Mouse (Mus musculus) liver, embryonic 13.5 days (tissue): ENCODE data around the gene Map3k20. TPM values are rescaled to one million over a fixed set of nuclear protein-coding genes. Genes with fewer than 3 reads are reported as not detected.

Experiments used
- ATAC-seq: fragments of 200-750 bp; cut with Nextera tagmentation; 2 replicates; pipeline ENCODE4 v1.8.0; 2017; ENCODE audit warnings: low read depth, mild to moderate bottlenecking, moderate number of reproducible peaks, moderate library complexity
- DNase-seq: peaks from one replicate; pipeline ENCODE4 v3.0.0; 2022
- H3K27ac ChIP-seq: fragments of 300-500 bp; sonication (generic); 2 replicates; pipeline ENCODE4 v1.5.1; 2015; ENCODE audit warnings: moderate library complexity, mild to moderate bottlenecking, inconsistent platforms
- H3K27me3 ChIP-seq: fragments of 300-500 bp; sonication (generic); 2 replicates; pipeline ENCODE4 v1.6.1; 2015; ENCODE audit warnings: mild to moderate bottlenecking, inconsistent platforms
- H3K36me3 ChIP-seq: fragments of 300-500 bp; sonication (generic); 2 replicates; pipeline ENCODE4 v1.6.1; 2015; ENCODE audit warnings: mild to moderate bottlenecking, inconsistent platforms
- H3K4me1 ChIP-seq: fragments of 300-500 bp; sonication (generic); replicated peaks from 2 replicates; pipeline ENCODE4 v1.6.1; 2015; ENCODE audit warnings: inconsistent platforms
- H3K4me2 ChIP-seq: fragments of 300-500 bp; sonication (generic); 2 replicates; pipeline ENCODE4 v1.6.1; 2015; ENCODE audit warnings: inconsistent platforms, mild to moderate bottlenecking, moderate library complexity
- H3K4me3 ChIP-seq: fragments of 300-500 bp; sonication (generic); replicated peaks from 2 replicates; pipeline ENCODE4 v1.5.1; 2015; ENCODE audit warnings: mild to moderate bottlenecking, inconsistent platforms
- H3K9ac ChIP-seq: fragments of 300-500 bp; sonication (generic); 2 replicates; pipeline ENCODE4 v1.6.1; 2015; ENCODE audit warnings: mild to moderate bottlenecking, inconsistent platforms
- H3K9me3 ChIP-seq: fragments of 300-500 bp; sonication (generic); replicated peaks from 2 replicates; pipeline ENCODE4 v1.6.1; 2016; ENCODE audit warnings: inconsistent platforms
- WGBS: fragments of 180-500 bp; shearing (Covaris S2); methylation state at CpG from one replicate; pipeline ENCODE4 v1.1.7; 2015; ENCODE audit not compliant: insufficient replicate concordance; 5-methylcytosine and 5-hydroxymethylcytosine counted together
- polyA plus RNA-seq: library from polyadenylated mRNA; unstranded; fragments of >200 nt; fragmentation: Nextera tagmentation; extraction: Ambion mirVana; gene quantifications from 2 replicates; pipeline ENCODE4 v1.2.1, GENCODE M21; 2015

The Map3k20 gene
- 6.8 and 8.7 TPM in 2 replicates for polyA plus RNA-seq

DNA sequence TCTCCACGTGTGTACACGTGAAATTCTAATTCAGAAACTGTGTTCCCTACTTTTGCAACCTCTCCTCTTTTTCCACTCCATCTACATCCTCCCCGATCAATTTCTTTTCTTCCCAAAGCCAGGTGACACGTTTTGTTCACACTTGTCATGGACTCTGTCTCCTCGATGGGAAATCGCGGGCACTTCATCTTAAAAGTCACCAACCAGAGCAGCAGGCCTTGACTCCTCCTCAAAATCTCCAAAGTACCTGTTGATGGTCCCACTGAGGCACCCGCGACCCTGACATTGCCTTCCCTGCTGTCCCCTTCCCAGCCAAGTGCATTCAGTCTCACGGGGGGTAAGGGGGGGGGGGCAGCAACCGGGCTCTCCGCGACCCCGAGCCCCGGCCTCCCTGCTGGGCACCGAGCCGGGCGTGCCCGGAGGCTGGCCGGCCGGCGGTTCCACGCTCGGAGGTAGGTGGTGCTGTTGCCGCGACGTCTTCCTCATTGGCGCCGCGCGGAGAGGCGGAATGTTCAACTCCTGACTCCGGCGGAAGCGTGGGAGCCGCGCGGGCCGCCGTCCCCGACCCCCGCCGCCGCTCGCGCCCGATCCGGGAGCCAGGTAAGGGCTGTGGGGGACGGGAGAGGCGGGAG lies at the start of gene Map3k20:
Gene Map3k20 (plus strand): TSS at position 382 of the 632 bp plus-strand sequence.
- Histone ChIP-seq H3K27ac (peak within 1 kb of the TSS; percentile 68), H3K4me3 (peak within 1 kb of the TSS; percentile 87), H3K27me3 (0 out of 2 replicates have a peak, but pooled peaks cover 3% of the 10 kb centered on the region), H3K9ac (peak within 1 kb of the TSS; percentile 93), H3K4me2 (peak within 1 kb of the TSS; percentile 82), H3K4me1 (peaks cover 21% of the 10 kb centered on the region), H3K9me3 (no peaks in the 10 kb centered on the region), H3K36me3 (0 out of 2 replicates have a peak, but pooled peaks cover 3% of the 10 kb centered on the region)
- peak; percentile 58 for DNase-seq
- peak; percentile 77 for ATAC-seq
- 3% methylated on average over 47 of the region's 50 CpGs for WGBS

DNA sequence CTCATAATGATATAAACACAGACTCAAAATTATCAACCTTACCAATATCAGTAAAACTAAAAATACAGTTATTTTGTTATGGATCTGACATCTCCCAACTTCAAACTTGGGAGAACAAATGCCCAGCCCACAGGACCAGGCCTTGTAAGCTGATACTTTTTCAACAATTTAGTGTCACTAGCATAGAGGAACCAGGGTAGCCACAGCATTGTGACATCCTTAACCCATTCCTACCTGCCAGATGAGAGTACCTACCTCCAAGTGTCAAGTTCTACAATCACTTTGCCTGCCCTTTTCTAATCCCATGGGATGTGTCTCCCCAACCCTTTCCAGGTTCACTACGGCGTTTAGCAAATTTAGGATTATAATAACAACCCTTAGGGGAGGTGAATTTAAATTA lies 47.0 kb upstream of the Map3k20 start:
- Histone ChIP-seq H3K27ac (no peak overlapping the region), H3K27me3 (no peaks in the 10 kb centered on the region), H3K9ac (no peak overlapping the region), H3K36me3 (no peaks in the 10 kb centered on the region), H3K9me3 (no peaks in the 10 kb centered on the region), H3K4me3 (no peak overlapping the region), H3K4me2 (no peak overlapping the region), H3K4me1 (no peaks in the 10 kb centered on the region; the same call in 1 of the 2 replicates)
- WGBS, result 83% methylated on average over 2 of the region's 2 CpGs
- DNase-seq, result no peak
- no peak for ATAC-seq

DNA sequence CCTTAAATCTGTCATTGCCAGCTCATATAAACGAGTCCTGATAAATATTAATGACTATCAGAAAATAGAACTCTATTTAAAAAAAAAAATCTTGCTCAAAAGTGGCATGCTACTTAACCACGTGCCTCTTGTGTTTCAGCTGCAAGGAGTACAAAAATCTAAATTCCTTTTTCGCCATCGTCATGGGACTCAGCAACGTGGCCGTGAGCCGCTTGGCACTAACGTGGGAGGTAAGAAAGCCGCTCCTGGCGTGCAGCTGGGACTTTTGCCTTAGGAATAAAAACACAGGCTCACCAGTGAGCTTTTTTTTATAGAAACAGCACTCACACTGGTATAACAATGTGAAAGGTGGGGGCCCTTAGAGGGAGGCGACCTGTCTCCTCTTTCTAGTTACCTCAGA lies 46.5 kb upstream of the Map3k20 start:
- WGBS, result 78% methylated on average over 11 of the region's 11 CpGs
- no peaks in the 10 kb centered on the region for H3K36me3 ChIP-seq
- no peak overlapping the region for H3K9ac ChIP-seq

DNA sequence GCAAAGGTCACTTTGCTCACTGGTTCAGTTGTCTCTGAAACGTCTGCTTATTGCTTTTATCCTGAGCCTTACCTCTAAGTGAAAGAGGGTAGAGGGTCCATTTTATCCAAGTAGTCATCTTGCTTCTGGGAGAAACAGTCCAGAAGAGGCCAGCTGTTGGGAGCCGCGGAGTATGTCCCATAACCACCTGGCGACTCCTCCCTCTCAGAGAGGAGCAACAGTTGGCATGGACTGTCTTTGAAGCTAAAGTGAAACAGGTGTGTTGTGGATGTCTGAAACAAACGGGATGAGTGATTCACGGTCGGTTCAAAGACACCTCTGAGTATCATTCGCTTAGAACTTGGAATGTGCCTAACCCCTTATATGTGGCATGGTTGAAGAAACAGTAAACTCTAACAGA lies 46.0 kb upstream of the Map3k20 start:
- Histone ChIP-seq H3K9ac (no peak overlapping the region), H3K27me3 (no peaks in the 10 kb centered on the region), H3K36me3 (no peaks in the 10 kb centered on the region), H3K9me3 (no peaks in the 10 kb centered on the region), H3K4me3 (no peak overlapping the region), H3K4me2 (no peak overlapping the region), H3K4me1 (no peaks in the 10 kb centered on the region; the same call in 1 of the 2 replicates), H3K27ac (no peak overlapping the region)
- WGBS, result 72% methylated on average over 8 of the region's 8 CpGs
- DNase-seq, result no peak
- no peak for ATAC-seq

More for the DNA sequence above, 46.5 kb upstream of the Map3k20 start:
- Histone ChIP-seq H3K9me3 (no peaks in the 10 kb centered on the region), H3K4me1 (no peaks in the 10 kb centered on the region; the same call in 1 of the 2 replicates), H3K27me3 (no peaks in the 10 kb centered on the region), H3K4me2 (no peak overlapping the region), H3K27ac (no peak overlapping the region), H3K4me3 (no peak overlapping the region)
- DNase-seq (no peak), ATAC-seq (no peak)

DNA sequence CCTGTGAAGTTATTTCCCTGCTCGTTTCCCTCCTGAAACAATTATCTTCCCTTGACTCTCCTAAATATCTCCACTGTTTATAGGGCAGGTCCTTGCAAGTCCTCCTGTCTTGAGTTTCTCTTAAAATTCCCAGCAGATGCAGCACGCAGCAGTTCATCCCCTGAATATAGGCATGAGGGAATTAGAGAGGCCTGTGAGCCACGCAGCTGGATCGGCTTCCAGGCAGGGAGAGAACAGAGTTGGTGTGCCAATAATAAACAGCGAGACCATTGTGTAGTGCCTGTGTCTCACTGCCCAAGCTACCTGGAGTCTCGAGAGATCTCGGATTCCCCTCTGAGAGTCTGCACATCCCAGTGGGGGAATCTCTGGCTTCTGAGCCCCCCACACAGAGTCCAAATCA lies 45.4 kb upstream of the Map3k20 start:
- Histone ChIP-seq H3K4me2 (no peak overlapping the region), H3K4me1 (no peaks in the 10 kb centered on the region; the same call in 1 of the 2 replicates), H3K36me3 (no peaks in the 10 kb centered on the region), H3K9me3 (no peaks in the 10 kb centered on the region), H3K4me3 (no peak overlapping the region), H3K27ac (no peak overlapping the region), H3K9ac (no peak overlapping the region), H3K27me3 (no peaks in the 10 kb centered on the region)
- WGBS, result 68% methylated on average over 7 of the region's 7 CpGs
- DNase-seq, result no peak
- ATAC-seq, result no peak

DNA sequence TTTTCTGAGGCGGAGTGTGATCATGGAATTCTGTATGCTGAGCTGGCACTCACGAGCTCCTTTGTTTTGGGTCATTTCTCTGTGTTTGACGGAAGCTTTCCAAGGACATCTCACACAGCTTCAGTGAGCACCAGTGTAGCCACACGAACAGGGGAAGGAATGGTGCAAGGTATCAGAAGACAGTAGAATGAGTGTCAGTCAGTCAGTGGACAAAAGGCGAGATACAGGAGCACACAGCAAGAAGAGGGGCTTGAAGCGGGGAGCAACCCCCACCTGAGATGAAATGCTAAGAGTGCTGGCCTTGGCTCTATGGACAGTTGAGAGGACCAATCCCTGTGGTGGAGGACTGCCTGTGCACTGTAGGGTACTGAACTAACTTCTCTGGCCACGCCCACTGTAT lies 44.7 kb upstream of the Map3k20 start:
- Histone ChIP-seq H3K27me3 (no peaks in the 10 kb centered on the region), H3K9ac (no peak overlapping the region), H3K4me2 (no peak overlapping the region), H3K4me1 (no peaks in the 10 kb centered on the region; the same call in 1 of the 2 replicates), H3K27ac (no peak overlapping the region), H3K4me3 (no peak overlapping the region), H3K36me3 (no peaks in the 10 kb centered on the region), H3K9me3 (no peaks in the 10 kb centered on the region)
- ATAC-seq, result no peak
- no peak for DNase-seq
- WGBS, result 63% methylated on average over 7 of the region's 7 CpGs

DNA sequence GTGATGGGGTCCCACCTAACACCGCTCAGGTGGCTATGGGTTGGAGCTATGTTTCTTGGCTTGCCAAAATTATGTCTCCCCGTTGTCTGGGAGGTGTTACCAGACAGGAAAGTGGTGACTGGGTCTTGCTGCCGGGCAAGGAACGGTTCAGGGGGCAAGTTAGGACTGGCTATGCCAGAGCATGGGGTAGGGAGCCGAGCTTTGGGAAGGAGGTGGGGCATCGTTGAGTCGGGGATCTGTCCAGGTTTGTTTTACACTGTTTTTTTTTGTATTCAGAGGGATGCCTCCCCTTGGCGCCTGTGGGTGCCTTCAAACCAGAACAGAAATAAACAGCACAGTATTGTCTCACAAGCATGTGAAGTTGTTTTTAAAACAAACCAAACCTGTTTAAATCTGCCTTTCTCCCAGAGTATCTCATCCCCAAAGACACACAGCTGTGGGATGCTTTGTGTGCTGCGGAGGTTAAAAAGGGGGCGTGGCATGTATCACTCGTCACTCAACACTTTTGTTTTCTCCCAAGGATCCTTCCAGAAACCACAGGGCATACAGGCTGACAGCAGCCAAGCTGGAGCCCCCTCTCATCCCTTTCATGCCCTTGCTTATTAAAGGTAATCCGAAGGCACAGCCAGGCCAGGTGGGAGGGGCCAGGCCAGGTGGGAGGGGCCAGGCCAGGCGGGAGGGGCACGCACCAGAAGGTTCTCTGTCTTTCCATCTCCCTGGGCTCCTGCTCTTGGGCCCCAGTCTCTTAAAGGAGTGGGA lies 43.5 kb upstream of the Map3k20 start:
- H3K4me3 ChIP-seq, result peak overlapping the region; percentile 32
- peak overlapping the region; percentile 38 for H3K4me2 ChIP-seq
- no peak overlapping the region for H3K27ac ChIP-seq
- no peaks in the 10 kb centered on the region for H3K27me3 ChIP-seq
- no peak overlapping the region for H3K9ac ChIP-seq
- DNase-seq (no peak), ATAC-seq (no peak)
- H3K36me3 ChIP-seq, result no peaks in the 10 kb centered on the region
- H3K9me3 ChIP-seq, result no peaks in the 10 kb centered on the region
- H3K4me1 ChIP-seq, result no peaks in the 10 kb centered on the region; the same call in 1 of the 2 replicates
- WGBS, result 52% methylated on average over 14 of the region's 14 CpGs

DNA sequence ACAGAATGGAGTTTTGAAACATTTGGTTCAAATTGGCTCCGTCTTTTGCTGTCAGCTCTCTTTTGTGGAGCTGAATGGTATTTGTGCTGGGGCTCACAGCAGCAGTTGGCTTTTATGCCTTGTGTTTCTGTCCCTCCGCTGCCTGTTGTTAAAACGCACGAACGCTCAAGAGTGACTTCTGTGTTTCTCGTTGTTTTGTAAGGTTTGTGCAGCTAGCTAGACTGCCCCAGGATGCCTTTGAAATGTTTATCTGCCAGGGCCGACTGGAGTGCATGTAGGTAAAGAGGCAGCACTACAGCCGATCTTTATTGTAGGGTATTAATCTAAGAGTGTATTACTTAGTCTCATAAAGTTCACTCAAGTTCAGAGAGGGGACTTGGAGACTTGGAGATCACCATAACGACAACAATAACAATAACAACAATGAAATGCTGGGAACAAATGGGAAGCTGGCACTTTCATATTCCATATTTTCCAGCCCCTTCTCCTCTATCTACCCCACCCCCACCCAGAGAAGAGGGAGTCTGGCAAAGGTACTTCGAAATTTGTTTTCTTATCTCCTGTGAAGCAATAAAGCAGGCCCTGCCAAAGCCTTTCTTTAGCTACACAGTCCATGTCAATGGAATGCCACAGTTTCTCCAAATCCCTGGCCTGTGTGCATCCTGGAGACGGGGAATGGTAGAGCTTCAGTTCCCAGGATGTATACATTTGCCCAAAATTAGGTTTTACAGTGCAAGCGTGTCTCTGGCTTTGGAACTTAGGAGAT lies 42.3 kb upstream of the Map3k20 start:
- H3K27me3 ChIP-seq, result no peaks in the 10 kb centered on the region
- no peak for DNase-seq
- H3K36me3 ChIP-seq, result no peaks in the 10 kb centered on the region
- no peaks in the 10 kb centered on the region; the same call in 1 of the 2 replicates for H3K4me1 ChIP-seq
- H3K9ac ChIP-seq, result no peak overlapping the region
- no peak overlapping the region for H3K4me2 ChIP-seq
- WGBS, result 72% methylated on average over 12 of the region's 12 CpGs
- H3K27ac ChIP-seq, result no peak overlapping the region
- H3K4me3 ChIP-seq, result no peak overlapping the region
- no peaks in the 10 kb centered on the region for H3K9me3 ChIP-seq
- ATAC-seq, result no peak

DNA sequence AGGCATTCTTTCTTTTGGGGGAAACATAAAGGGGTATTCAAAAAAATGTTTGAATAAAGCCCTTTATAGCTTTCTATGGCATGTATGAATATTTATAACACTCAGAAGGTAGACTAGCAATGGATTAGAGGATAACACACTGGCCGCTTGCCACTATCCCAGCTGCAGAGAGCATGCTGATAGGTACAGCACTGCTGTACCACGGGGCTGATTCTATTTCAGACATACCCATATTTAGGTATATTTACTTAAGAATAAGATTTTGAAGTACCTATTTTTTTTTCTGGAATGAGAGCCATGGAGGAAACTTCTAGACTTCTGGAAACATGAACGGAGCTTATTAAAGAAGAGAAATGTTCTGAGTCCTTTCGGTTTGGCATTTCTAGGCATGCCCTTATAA lies 39.8 kb upstream of the Map3k20 start:
- Histone ChIP-seq H3K4me3 (no peak overlapping the region), H3K36me3 (no peaks in the 10 kb centered on the region), H3K27ac (no peak overlapping the region), H3K9me3 (no peaks in the 10 kb centered on the region), H3K4me1 (no peaks in the 10 kb centered on the region; the same call in 1 of the 2 replicates), H3K4me2 (no peak overlapping the region), H3K9ac (no peak overlapping the region), H3K27me3 (no peaks in the 10 kb centered on the region)
- DNase-seq (no peak), ATAC-seq (no peak)
- WGBS, result 70% methylated on average over 4 of the region's 4 CpGs

DNA sequence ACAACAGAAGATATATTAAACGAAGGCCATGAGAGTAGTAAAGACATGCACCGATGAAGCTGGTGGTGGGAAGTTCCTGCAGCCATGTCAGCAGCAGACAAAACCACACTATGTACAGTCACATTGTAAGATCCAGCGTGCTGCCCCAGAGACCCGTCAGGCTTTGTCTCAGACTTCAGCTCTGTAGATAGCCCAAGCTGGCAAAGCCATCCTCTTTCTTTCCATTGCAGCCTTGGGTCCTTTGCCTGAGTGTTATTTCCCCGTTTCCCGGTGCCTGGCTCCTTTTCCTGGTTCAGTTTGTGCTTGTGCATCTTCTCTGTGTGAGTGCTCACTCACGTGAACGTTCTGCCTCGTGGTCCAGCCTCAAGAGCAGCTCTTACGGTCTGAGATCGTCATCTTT lies 39.1 kb upstream of the Map3k20 start:
- H3K4me2 ChIP-seq, result no peak overlapping the region
- H3K9me3 ChIP-seq, result no peaks in the 10 kb centered on the region
- no peaks in the 10 kb centered on the region; the same call in 1 of the 2 replicates for H3K4me1 ChIP-seq
- no peaks in the 10 kb centered on the region for H3K36me3 ChIP-seq
- DNase-seq (no peak), ATAC-seq (no peak)
- H3K9ac ChIP-seq, result no peak overlapping the region
- H3K4me3 ChIP-seq, result no peak overlapping the region
- H3K27me3 ChIP-seq, result no peaks in the 10 kb centered on the region
- WGBS, result 69% methylated on average over 11 of the region's 11 CpGs
- no peak overlapping the region for H3K27ac ChIP-seq

DNA sequence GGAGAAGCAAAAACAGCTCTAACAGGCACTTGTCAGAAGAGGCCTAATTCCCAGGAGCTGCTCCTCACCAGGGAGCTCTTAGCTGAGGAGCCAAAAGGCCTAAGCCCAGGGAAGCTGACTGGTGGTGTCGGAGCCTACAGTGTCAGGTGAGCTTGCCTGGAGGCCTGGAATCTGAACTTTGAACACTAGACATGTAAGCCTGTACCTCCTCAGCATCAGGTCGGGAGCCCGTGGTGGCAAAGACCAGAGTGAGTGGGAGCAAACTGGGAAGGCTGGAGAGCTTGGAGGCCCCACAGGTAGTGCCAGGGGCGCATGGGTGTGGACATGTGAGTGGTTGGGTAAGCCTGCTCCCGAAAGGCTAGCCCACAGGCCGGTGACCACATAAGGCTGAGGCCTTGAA lies 37.6 kb upstream of the Map3k20 start:
- no peak for ATAC-seq
- Histone ChIP-seq H3K9me3 (no peaks in the 10 kb centered on the region), H3K27ac (no peak overlapping the region), H3K27me3 (no peaks in the 10 kb centered on the region), H3K36me3 (no peaks in the 10 kb centered on the region), H3K9ac (no peak overlapping the region), H3K4me3 (no peak overlapping the region), H3K4me2 (no peak overlapping the region), H3K4me1 (no peaks in the 10 kb centered on the region)
- no peak for DNase-seq
- 71% methylated on average over 6 of the region's 6 CpGs for WGBS
